10 mouse cellular contexts compared by ENCODE assay signal in genomic region chr2:91068162-91068871, GRCm38 (mm10). TPM values are rescaled to one million over a fixed set of nuclear protein-coding genes. Genes with fewer than 3 reads are reported as not detected.
DNase-seq lines count a peak whose midpoint lies in the region; ATAC-seq and TF ChIP-seq lines count a peak whose summit lies in the region.
"Had no signal": no experiment of that assay in that cellular context is flagged by ENCODE, and none has a peak within 500 bp of the region (broad histone marks: within the 10 kb centered on the region; RNA-seq: fewer than 3 reads in every experiment).

No protein-coding gene starts in this region.

- H3K9me3 ChIP-seq in heart, embryonic 12.5 days (replicated peaks), result no peaks in the 10 kb centered on the region
- no peaks in the 10 kb centered on the region for H3K9me3 ChIP-seq in forebrain, postnatal 0 days (ENCODE audit: low read length)
- H3K9me3 ChIP-seq in liver, embryonic 15.5 days (replicated peaks), result no peaks in the 10 kb centered on the region

- no peak for ATAC-seq in heart, embryonic 12.5 days (ENCODE audit: insufficient number of reproducible peaks, low FRiP score)
- ATAC-seq in forebrain, postnatal 0 days, result no peak
- ATAC-seq in liver, embryonic 15.5 days (ENCODE audit: insufficient read depth), result no peak

- no peak for TF ChIP-seq CTCF in C2C12 (IDR thresholded peaks at IDR 0.05; ENCODE audit: control insufficient read depth, insufficient read depth, insufficient read length)
- TF ChIP-seq CTCF in forebrain, postnatal 0 days (IDR thresholded peaks at IDR 0.05; ENCODE audit: low read depth), result no peak

- peaks cover 35% of the 10 kb centered on the region for H3K36me3 ChIP-seq in heart, embryonic 12.5 days
- peaks cover 37% of the 10 kb centered on the region for H3K36me3 ChIP-seq in C2C12 (ENCODE audit: control insufficient read depth, insufficient read depth)
- peaks cover 19% of the 10 kb centered on the region for H3K36me3 ChIP-seq in forebrain, postnatal 0 days (ENCODE audit: insufficient read depth)
- peaks cover 18% of the 10 kb centered on the region for H3K36me3 ChIP-seq in liver, embryonic 15.5 days (replicated peaks)

- H3K79me3 ChIP-seq in C2C12 (ENCODE audit: low read depth), result peaks cover 7% of the 10 kb centered on the region

- 59% methylated on average over 13 of the region's 13 CpGs for WGBS in heart, embryonic 12.5 days
- WGBS in forebrain, postnatal 0 days, result 60% methylated on average over 13 of the region's 13 CpGs
- 72% methylated on average over 13 of the region's 13 CpGs for WGBS in liver, embryonic 15.5 days (ENCODE audit: insufficient replicate concordance)

- H3K27me3 ChIP-seq in heart, embryonic 12.5 days (replicated peaks), result no peaks in the 10 kb centered on the region
- no peaks in the 10 kb centered on the region for H3K27me3 ChIP-seq in C2C12 (ENCODE audit: control insufficient read depth, insufficient read depth, insufficient read length)
- no peaks in the 10 kb centered on the region for H3K27me3 ChIP-seq in forebrain, postnatal 0 days (ENCODE audit: insufficient read depth, low read length)
- H3K27me3 ChIP-seq in liver, embryonic 15.5 days, result no peaks in the 10 kb centered on the region

- intact Hi-C loops in heart, postnatal 36 days (cut with DNase I), result no loop called here

- peaks cover 40% of the 10 kb centered on the region for H3K79me2 ChIP-seq in C2C12 (ENCODE audit: control insufficient read depth, insufficient read depth)

- H3K4me1 ChIP-seq in heart, embryonic 12.5 days (replicated peaks), result peaks cover 24% of the 10 kb centered on the region
- H3K4me1 ChIP-seq in forebrain, postnatal 0 days (ENCODE audit: insufficient read depth), result peaks cover 18% of the 10 kb centered on the region
- peaks cover 43% of the 10 kb centered on the region for H3K4me1 ChIP-seq in liver, embryonic 15.5 days (replicated peaks)

- H3ac ChIP-seq in C2C12 (ENCODE audit: control insufficient read depth, insufficient read length, low read depth), result peak overlapping the region; percentile 86

- no peak for DNase-seq in heart, postnatal 36 days
- no peak for DNase-seq in forebrain, postnatal 0 days
- no peak for DNase-seq in urinary bladder, adult 2 months (ENCODE audit: low spot score)
- DNase-seq in thymus, postnatal 36 days, result no peak
- DNase-seq in ovary, postnatal 14 days (ENCODE audit: low spot score), result no peak
- DNase-seq: adrenal gland, adult 8-10 months; left cerebral cortex, postnatal 4 days had no signal

- peak overlapping the region; percentile 67 for H3K9ac ChIP-seq in heart, embryonic 12.5 days
- H3K9ac ChIP-seq in forebrain, postnatal 0 days, result no peak overlapping the region
- H3K9ac ChIP-seq in liver, embryonic 15.5 days, result no peak overlapping the region

- H3K27ac ChIP-seq in heart, embryonic 12.5 days (ENCODE audit: poor library complexity, severe bottlenecking), result no peak overlapping the region
- no peak overlapping the region for H3K27ac ChIP-seq in forebrain, postnatal 0 days (ENCODE audit: low read depth, low read length)
- no peak overlapping the region for H3K27ac ChIP-seq in liver, embryonic 15.5 days (replicated peaks)

- peak overlapping the region; percentile 77 for H3K4me2 ChIP-seq in heart, embryonic 12.5 days
- H3K4me2 ChIP-seq in forebrain, postnatal 0 days (ENCODE audit: low read depth), result peak overlapping the region; percentile 91
- peak overlapping the region; percentile 95 for H3K4me2 ChIP-seq in liver, embryonic 15.5 days

- peak overlapping the region; percentile 70 for H3K4me3 ChIP-seq in heart, embryonic 12.5 days
- peak overlapping the region; percentile 75 for H3K4me3 ChIP-seq in C2C12 (ENCODE audit: insufficient read depth, poor library complexity, severe bottlenecking)
- 0 out of 2 replicates have a peak overlapping the region, but pooled peaks have one; percentile 88 for H3K4me3 ChIP-seq in forebrain, postnatal 0 days (ENCODE audit: low read depth, low read length)
- H3K4me3 ChIP-seq in liver, embryonic 15.5 days (replicated peaks), result peak overlapping the region; percentile 76; the same call in 1 of the 2 replicates

TF ChIP-seq in C2C12, 6 proteins besides CTCF, POLR2A, EP300 and RAD21:
- peak; percentile 56 for TF ChIP-seq USF1 (IDR thresholded peaks at IDR 0.05; ENCODE audit: low read depth)
- no peak for TF ChIP-seq MYOD1 (IDR thresholded peaks at IDR 0.05; ENCODE audit: control insufficient read depth, insufficient read length, low read depth)

RNA-seq across cellular contexts. Expression of gene Slc39a13, which starts 1.9 kb away (rescaled TPM):
- 42.5 and 44.3 TPM in 2 replicates for polyA plus RNA-seq in heart, embryonic 12.5 days (2016; fragmentation: Nextera tagmentation; extraction: Ambion mirVana)
- total RNA-seq in heart, postnatal 36 days (2021), result 10 to 100 TPM; 21.7 to 24.2 TPM
- 52.3 TPM for polyA plus RNA-seq in C2C12 (2012; fragmentation: generic; extraction: Trizol)
- total RNA-seq in forebrain, postnatal 0 days (2014; rRNA removed), result 25.5 and 26.8 TPM in 2 replicates
- polyA plus RNA-seq in forebrain, postnatal 0 days (2015; fragmentation: Nextera tagmentation; extraction: Ambion mirVana), result 19.7 and 22.3 TPM in 2 replicates
- polyA plus RNA-seq in liver, embryonic 15.5 days (2015; fragmentation: Nextera tagmentation; extraction: Ambion mirVana), result 10.9 and 13.6 TPM in 2 replicates
- polyA plus RNA-seq in urinary bladder, adult 2 months (2012; rRNA removed), result 63.7 and 87.4 TPM in 2 replicates

RNA-seq across cellular contexts. Expression of gene Spi1, which starts 13.9 kb away (rescaled TPM):
- polyA plus RNA-seq in heart, embryonic 12.5 days (2016; fragmentation: Nextera tagmentation; extraction: Ambion mirVana), result 3.0 and 3.1 TPM in 2 replicates
- 1 to 10 TPM; 4.2 to 6.2 TPM for total RNA-seq in heart, postnatal 36 days (2021)
- polyA plus RNA-seq in C2C12 (2012; fragmentation: generic; extraction: Trizol), result not detected
- 2.2 and 3.9 TPM in 2 replicates for total RNA-seq in forebrain, postnatal 0 days (2014; rRNA removed)
- polyA plus RNA-seq in forebrain, postnatal 0 days (2015; fragmentation: Nextera tagmentation; extraction: Ambion mirVana), result 4.7 and 5.1 TPM in 2 replicates
- 25.9 and 26.9 TPM in 2 replicates for polyA plus RNA-seq in liver, embryonic 15.5 days (2015; fragmentation: Nextera tagmentation; extraction: Ambion mirVana)
- 17.7 and 21.0 TPM in 2 replicates for polyA plus RNA-seq in urinary bladder, adult 2 months (2012; rRNA removed)

RNA-seq across cellular contexts. Expression of gene Psmc3, which starts 14.5 kb away (rescaled TPM):
- polyA plus RNA-seq in heart, embryonic 12.5 days (2016; fragmentation: Nextera tagmentation; extraction: Ambion mirVana), result 245 and 252 TPM in 2 replicates
- total RNA-seq in heart, postnatal 36 days (2021), result 100 to 1,000 TPM; 211 to 237 TPM
- polyA plus RNA-seq in C2C12 (2012; fragmentation: generic; extraction: Trizol), result 367 TPM
- total RNA-seq in forebrain, postnatal 0 days (2014; rRNA removed), result 184 and 255 TPM in 2 replicates
- 242 and 253 TPM in 2 replicates for polyA plus RNA-seq in forebrain, postnatal 0 days (2015; fragmentation: Nextera tagmentation; extraction: Ambion mirVana)
- 138 and 146 TPM in 2 replicates for polyA plus RNA-seq in liver, embryonic 15.5 days (2015; fragmentation: Nextera tagmentation; extraction: Ambion mirVana)
- 166 and 178 TPM in 2 replicates for polyA plus RNA-seq in urinary bladder, adult 2 months (2012; rRNA removed)

RNA-seq across cellular contexts. Expression of gene Rapsn, which starts 32.9 kb away (rescaled TPM):
- polyA plus RNA-seq in heart, embryonic 12.5 days (2016; fragmentation: Nextera tagmentation; extraction: Ambion mirVana), result 17.2 and 17.8 TPM in 2 replicates
- 10 to 100 TPM; 16.9 to 17.8 TPM for total RNA-seq in heart, postnatal 36 days (2021)
- polyA plus RNA-seq in C2C12 (2012; fragmentation: generic; extraction: Trizol), result 122 TPM
- 0.38 and 1.2 TPM in 2 replicates for total RNA-seq in forebrain, postnatal 0 days (2014; rRNA removed)
- 0.93 and 1.1 TPM in 2 replicates for polyA plus RNA-seq in forebrain, postnatal 0 days (2015; fragmentation: Nextera tagmentation; extraction: Ambion mirVana)
- polyA plus RNA-seq in liver, embryonic 15.5 days (2015; fragmentation: Nextera tagmentation; extraction: Ambion mirVana), result 1.1 TPM in 2 replicates
- 0.56 and 0.81 TPM in 2 replicates for polyA plus RNA-seq in urinary bladder, adult 2 months (2012; rRNA removed)
- total RNA-seq: left cerebral cortex, postnatal 4 days had no signal

RNA-seq across cellular contexts. Expression of gene Mybpc3, which starts 49.6 kb away (rescaled TPM):
- 1,039 and 1,047 TPM in 2 replicates for polyA plus RNA-seq in heart, embryonic 12.5 days (2016; fragmentation: Nextera tagmentation; extraction: Ambion mirVana)
- total RNA-seq in heart, postnatal 36 days (2021), result 1,000 to 10,000 TPM; 1,434 to 1,723 TPM
- not detected for polyA plus RNA-seq in C2C12 (2012; fragmentation: generic; extraction: Trizol)
- 0.38 TPM in 1 of 2 replicates, not detected in the other for total RNA-seq in forebrain, postnatal 0 days (2014; rRNA removed)
- 0.04 TPM in 1 of 2 replicates, not detected in the other for polyA plus RNA-seq in forebrain, postnatal 0 days (2015; fragmentation: Nextera tagmentation; extraction: Ambion mirVana)
- 0.15 and 0.17 TPM in 2 replicates for polyA plus RNA-seq in liver, embryonic 15.5 days (2015; fragmentation: Nextera tagmentation; extraction: Ambion mirVana)
- 0.04 TPM in 2 replicates for polyA plus RNA-seq in urinary bladder, adult 2 months (2012; rRNA removed)
- total RNA-seq: left cerebral cortex, postnatal 4 days had no signal
